8 mouse cellular contexts compared by ENCODE assay signal in the genomic region with DNA sequence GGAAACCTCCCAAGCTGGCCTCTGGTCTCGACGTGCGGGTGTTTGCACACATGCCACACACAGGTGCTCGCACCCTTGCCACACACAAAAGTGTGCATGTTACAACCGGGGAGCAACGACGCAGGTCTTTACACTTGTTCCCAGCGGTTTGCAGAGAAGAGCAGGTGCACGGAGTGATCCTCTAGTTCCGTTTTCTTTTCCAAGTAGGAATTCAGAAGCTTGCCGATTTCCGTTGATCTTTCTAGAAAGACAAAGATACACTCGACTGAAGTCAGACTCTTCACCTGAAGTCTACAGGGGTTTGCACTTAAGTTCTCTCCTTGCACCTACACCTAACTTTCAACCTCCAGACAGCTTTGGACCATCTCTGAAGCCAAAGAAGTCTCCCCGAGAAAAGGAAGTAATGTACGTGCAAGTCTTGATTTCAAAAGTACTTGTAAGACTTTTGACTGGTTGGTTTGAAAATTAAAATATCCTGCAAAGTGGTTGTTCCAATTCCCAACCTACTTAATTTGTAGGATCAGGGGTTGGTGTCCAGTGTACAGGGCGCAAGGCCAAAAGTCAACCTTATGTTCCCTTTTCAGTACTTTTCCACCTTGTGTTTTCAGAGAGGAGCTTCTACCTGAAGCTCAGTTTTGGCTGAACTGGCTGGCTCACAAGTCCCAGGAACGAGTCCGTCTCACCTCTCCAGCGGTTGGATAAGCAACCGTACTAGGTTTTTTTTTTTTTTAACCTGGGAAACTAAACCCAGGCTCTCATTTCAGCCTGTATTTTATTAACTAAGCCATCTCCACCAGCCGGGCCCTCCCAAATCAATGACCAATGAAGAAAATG. TPM values are rescaled to one million over a fixed set of nuclear protein-coding genes. Genes with fewer than 3 reads are reported as not detected.
DNase-seq lines count a peak whose midpoint lies in the region; ATAC-seq and TF ChIP-seq lines count a peak whose summit lies in the region.

No protein-coding gene starts in this region.

- no peak for TF ChIP-seq POLR2A in heart, adult 2 months (IDR thresholded peaks at IDR 0.05; ENCODE audit: insufficient read depth, low read depth, low read length)
- TF ChIP-seq POLR2A in ES-Bruce4 (IDR thresholded peaks at IDR 0.05; ENCODE audit: insufficient read depth, low read length): no peak

- intact Hi-C loops in heart, adult 2 months (cut with DNase I): loop anchor here (5.0 to 10.0 kb wide), 3 partner anchors 134 to 456 kb away; partner anchors contain the start of genes Farp2, Pask and Ppp1r7

- TF ChIP-seq CTCF in heart, adult 2 months (IDR thresholded peaks at IDR 0.05): no peak
- TF ChIP-seq CTCF in ES-Bruce4 (IDR thresholded peaks at IDR 0.05; ENCODE audit: low read depth, low read length): no peak

- H3K27me3 ChIP-seq in heart, adult 2 months (ENCODE audit: control insufficient read depth, insufficient read depth, low read length): no peaks in the 10 kb centered on the region
- no peaks in the 10 kb centered on the region for H3K27me3 ChIP-seq in ES-Bruce4 (ENCODE audit: control insufficient read depth, insufficient read depth, low read length, poor library complexity, severe bottlenecking)
- no peaks in the 10 kb centered on the region for H3K27me3 ChIP-seq in forebrain, embryonic 15.5 days

- TF ChIP-seq EP300 in heart, adult 2 months (IDR thresholded peaks at IDR 0.05; ENCODE audit: insufficient read depth, low read depth, low read length): no peak
- TF ChIP-seq EP300 in ES-Bruce4 (IDR thresholded peaks at IDR 0.05; ENCODE audit: insufficient read depth, low read depth, low read length): no peak

- H3K27ac ChIP-seq in heart, adult 2 months: peak overlapping the region; percentile 61
- H3K27ac ChIP-seq in ES-Bruce4 (ENCODE audit: insufficient read depth, low read length): no peak overlapping the region
- H3K27ac ChIP-seq in forebrain, embryonic 15.5 days (replicated peaks): peak overlapping the region; percentile 78
- H3K27ac ChIP-seq in macrophage: peak overlapping the region; percentile 31; the same call in 1 of the 2 replicates

- H3K79me2 ChIP-seq in heart, adult 2 months (replicated peaks; ENCODE audit: control insufficient read depth, insufficient read depth, low read length): no peaks in the 10 kb centered on the region
- peaks cover 33% of the 10 kb centered on the region for H3K79me2 ChIP-seq in macrophage (ENCODE audit: inconsistent target)

- H3K4me2 ChIP-seq in forebrain, embryonic 15.5 days (replicated peaks): peak overlapping the region; percentile 94

- DNase-seq in heart, adult 2 months: no peak
- DNase-seq in heart, postnatal 4 days: no peak
- no peak for DNase-seq in spleen, postnatal 10 days (ENCODE audit: low spot score in 2 of 2)
- no peak for DNase-seq in embryo, embryonic 9.5 days (ENCODE audit: extremely low spot score)

- ATAC-seq in forebrain, embryonic 15.5 days (replicated peaks): no peak
- no peak for ATAC-seq in frontal cortex, adult (ENCODE audit: low TSS enrichment)

- H3K4me1 ChIP-seq in heart, adult 2 months (ENCODE audit: control insufficient read depth, insufficient read depth, low read length): 0 out of 2 replicates have a peak, but pooled peaks cover 1% of the 10 kb centered on the region
- peaks cover 5% of the 10 kb centered on the region for H3K4me1 ChIP-seq in ES-Bruce4 (ENCODE audit: control insufficient read depth, insufficient read depth, low read length)
- H3K4me1 ChIP-seq in forebrain, embryonic 15.5 days: peaks cover 33% of the 10 kb centered on the region

- no peaks in the 10 kb centered on the region for H3K36me3 ChIP-seq in heart, adult 2 months (ENCODE audit: control insufficient read depth, insufficient read depth, low read length)
- H3K36me3 ChIP-seq in ES-Bruce4 (ENCODE audit: control insufficient read depth, insufficient read depth, low read length, poor library complexity, severe bottlenecking): peaks cover 44% of the 10 kb centered on the region
- peaks cover 22% of the 10 kb centered on the region for H3K36me3 ChIP-seq in forebrain, embryonic 15.5 days
- no peaks in the 10 kb centered on the region; the same call in 1 of the 2 replicates for H3K36me3 ChIP-seq in macrophage (ENCODE audit: inconsistent target)

- WGBS in heart, adult 2 months: 71% methylated on average over 21 of the region's 21 CpGs
- WGBS in forebrain, embryonic 15.5 days: 78% methylated on average over 21 of the region's 21 CpGs
- 68% methylated on average over 21 of the region's 21 CpGs for WGBS in macrophage (ENCODE audit: missing documents)

- peak overlapping the region; percentile 62 for H3K4me3 ChIP-seq in heart, adult 2 months
- H3K4me3 ChIP-seq in ES-Bruce4 (ENCODE audit: low read depth, low read length): peak overlapping the region; percentile 83
- H3K4me3 ChIP-seq in forebrain, embryonic 15.5 days: peak overlapping the region; percentile 72
- H3K4me3 ChIP-seq in macrophage (ENCODE audit: inconsistent target): peak overlapping the region; percentile 58

- H3K9me3 ChIP-seq in ES-Bruce4 (replicated peaks; ENCODE audit: control insufficient read depth, insufficient read depth, low read length, poor library complexity, severe bottlenecking): no peaks in the 10 kb centered on the region
- no peaks in the 10 kb centered on the region for H3K9me3 ChIP-seq in forebrain, embryonic 15.5 days

- no peak overlapping the region; the same call in 1 of the 2 replicates for H3K9ac ChIP-seq in heart, adult 2 months (ENCODE audit: low read depth, low read length)
- H3K9ac ChIP-seq in ES-Bruce4 (ENCODE audit: low read depth, poor library complexity, severe bottlenecking): peak overlapping the region; percentile 75
- peak overlapping the region; percentile 74 for H3K9ac ChIP-seq in forebrain, embryonic 15.5 days (replicated peaks)

RNA-seq across cellular contexts. Expression of gene Dtymk, which starts 0.8 kb away (rescaled TPM):
- 10 to 100 TPM; 22.2 to 22.4 TPM for total RNA-seq in heart, adult 2 months (2021)
- 23.6 and 35.4 TPM in 2 replicates for polyA plus RNA-seq in heart, adult 2 months (2012; rRNA removed)
- total RNA-seq in heart, postnatal 4 days (2021): 10 to 100 TPM; 78.1 to 79.7 TPM
- polyA plus RNA-seq in ES-Bruce4 (2011; ENCODE audit: insufficient read depth, insufficient read length, low read depth, missing spikeins) (179 and 191 TPM in 2 replicates), macrophage (2018) (11.9 to 58.0 TPM (median 15.6 TPM) in 3 replicates)
- polyA plus RNA-seq in forebrain, embryonic 15.5 days (2015; fragmentation: Nextera tagmentation; extraction: Ambion mirVana): 183 and 192 TPM in 2 replicates
- 10 to 100 TPM in 23 of 26 experiments, 1 to 10 TPM in 3; 5.5 to 76.8 (median 35.1) TPM for total RNA-seq in macrophage (2018; cell fraction: chromatin; rRNA removed)
- 10 to 100 TPM; 10.0 to 23.9 (median 16.8) TPM for total RNA-seq in macrophage (2018; cell fraction: cytosol; rRNA removed)
- total RNA-seq in macrophage (2018; cell fraction: nucleus; rRNA removed): 100 to 1,000 TPM in 1 of 26 experiments, 10 to 100 TPM in 22, 1 to 10 TPM in 3; 6.6 to 162 (median 40.9) TPM

RNA-seq across cellular contexts. Expression of gene Ing5, which starts 2.9 kb away (rescaled TPM):
- 10 to 100 TPM; 13.0 to 15.1 TPM for total RNA-seq in heart, adult 2 months (2021)
- polyA plus RNA-seq in heart, adult 2 months (2012; rRNA removed): 5.4 and 6.8 TPM in 2 replicates
- 10 to 100 TPM; 11.9 to 13.1 TPM for total RNA-seq in heart, postnatal 4 days (2021)
- polyA plus RNA-seq in ES-Bruce4 (2011; ENCODE audit: insufficient read depth, insufficient read length, low read depth, missing spikeins) (33.9 and 34.2 TPM in 2 replicates), macrophage (2018) (5.8 to 10.8 TPM (median 6.5 TPM) in 3 replicates)
- polyA plus RNA-seq in forebrain, embryonic 15.5 days (2015; fragmentation: Nextera tagmentation; extraction: Ambion mirVana): 10.7 and 11.4 TPM in 2 replicates
- total RNA-seq in macrophage (2018; cell fraction: chromatin; rRNA removed): 10 to 100 TPM in 21 of 26 experiments, 1 to 10 TPM in 5; 7.2 to 20.3 (median 13.5) TPM
- 10 to 100 TPM in 10 of 26 experiments, 1 to 10 TPM in 16; 5.6 to 12.0 (median 9.6) TPM for total RNA-seq in macrophage (2018; cell fraction: cytosol; rRNA removed)
- total RNA-seq in macrophage (2018; cell fraction: nucleus; rRNA removed): 10 to 100 TPM in 23 of 26 experiments, 1 to 10 TPM in 3; 9.1 to 21.4 (median 12.5) TPM

RNA-seq across cellular contexts. Expression of gene D2hgdh, which starts 23.8 kb away (rescaled TPM):
- 10 to 100 TPM; 32.3 to 35.1 TPM for total RNA-seq in heart, adult 2 months (2021)
- polyA plus RNA-seq in heart, adult 2 months (2012; rRNA removed): 64.1 and 72.6 TPM in 2 replicates
- 10 to 100 TPM; 21.0 to 25.1 TPM for total RNA-seq in heart, postnatal 4 days (2021)
- polyA plus RNA-seq in ES-Bruce4 (2011; ENCODE audit: insufficient read depth, insufficient read length, low read depth, missing spikeins) (17.6 and 23.4 TPM in 2 replicates), macrophage (2018) (8.4 to 9.9 TPM (median 9.6 TPM) in 3 replicates)
- polyA plus RNA-seq in forebrain, embryonic 15.5 days (2015; fragmentation: Nextera tagmentation; extraction: Ambion mirVana): 15.5 and 16.1 TPM in 2 replicates
- total RNA-seq in macrophage (2018; cell fraction: chromatin; rRNA removed): 100 to 1,000 TPM in 1 of 26 experiments, 10 to 100 TPM in 24, 1 to 10 TPM in 1; 9.3 to 129 (median 42.8) TPM
- total RNA-seq in macrophage (2018; cell fraction: cytosol; rRNA removed): 10 to 100 TPM in 10 of 26 experiments, 1 to 10 TPM in 16; 5.8 to 14.7 (median 9.0) TPM
- 10 to 100 TPM in 23 of 26 experiments, 1 to 10 TPM in 3; 8.0 to 60.5 (median 23.7) TPM for total RNA-seq in macrophage (2018; cell fraction: nucleus; rRNA removed)

RNA-seq across cellular contexts. Expression of gene Thap4, which starts 46.2 kb away (rescaled TPM):
- 10 to 100 TPM; 75.0 to 80.4 TPM for total RNA-seq in heart, adult 2 months (2021)
- polyA plus RNA-seq in heart, adult 2 months (2012; rRNA removed): 69.0 and 76.9 TPM in 2 replicates
- 10 to 100 TPM; 68.7 to 72.6 TPM for total RNA-seq in heart, postnatal 4 days (2021)
- polyA plus RNA-seq in ES-Bruce4 (2011; ENCODE audit: insufficient read depth, insufficient read length, low read depth, missing spikeins): 44.8 and 51.5 TPM in 2 replicates
- polyA plus RNA-seq in forebrain, embryonic 15.5 days (2015; fragmentation: Nextera tagmentation; extraction: Ambion mirVana): 43.1 and 47.4 TPM in 2 replicates
- 10 to 100 TPM in 17 of 26 experiments, 1 to 10 TPM in 9; 1.8 to 28.6 (median 13.8) TPM for total RNA-seq in macrophage (2018; cell fraction: chromatin; rRNA removed)
- total RNA-seq in macrophage (2018; cell fraction: cytosol; rRNA removed): 10 to 100 TPM; 17.0 to 37.1 (median 23.2) TPM
- 10 to 100 TPM in 17 of 26 experiments, 1 to 10 TPM in 9; 5.7 to 22.8 (median 12.6) TPM for total RNA-seq in macrophage (2018; cell fraction: nucleus; rRNA removed)
- polyA plus RNA-seq in macrophage (2018): 19.4 to 27.1 TPM (median 20.8 TPM) in 3 replicates

RNA-seq across cellular contexts. Expression of gene Atg4b, which starts 49.6 kb away (rescaled TPM):
- 10 to 100 TPM; 33.6 to 36.4 TPM for total RNA-seq in heart, adult 2 months (2021)
- polyA plus RNA-seq in heart, adult 2 months (2012; rRNA removed): 27.7 and 33.4 TPM in 2 replicates
- 10 to 100 TPM; 48.0 to 51.4 TPM for total RNA-seq in heart, postnatal 4 days (2021)
- polyA plus RNA-seq in ES-Bruce4 (2011; ENCODE audit: insufficient read depth, insufficient read length, low read depth, missing spikeins) (75.9 and 92.7 TPM in 2 replicates), macrophage (2018) (35.6 to 47.4 TPM (median 36.8 TPM) in 3 replicates)
- polyA plus RNA-seq in forebrain, embryonic 15.5 days (2015; fragmentation: Nextera tagmentation; extraction: Ambion mirVana): 104 and 106 TPM in 2 replicates
- total RNA-seq in macrophage (2018; cell fraction: chromatin; rRNA removed): 100 to 1,000 TPM in 20 of 26 experiments, 10 to 100 TPM in 6; 44.5 to 205 (median 128) TPM
- 10 to 100 TPM; 15.6 to 37.3 (median 23.3) TPM for total RNA-seq in macrophage (2018; cell fraction: cytosol; rRNA removed)
- 10 to 100 TPM; 23.7 to 95.5 (median 49.6) TPM for total RNA-seq in macrophage (2018; cell fraction: nucleus; rRNA removed)
